Mouse (Mus musculus) right cerebral cortex, adult 18-20 months (tissue): ENCODE measurements around the gene Syt6.
"Not testable (repeated sequence)": the region's sequence is repeated elsewhere in the genome, so short reads cannot be mapped to it uniquely, and the experiment has no call there.

Experiments used
- DNase-seq: peaks from one replicate; pipeline ENCODE4 v3.0.0; 2022; ENCODE audit warnings: mixed read lengths

Gene Syt6

GRCm38 (mm10) chr3:103601561-103601960 lies 26.5 kb downstream of the Syt6 start:
- DNase-seq: no peak

GRCm38 (mm10) chr3:103606045-103606597 lies 31.1 kb downstream of the Syt6 start:
- peak; percentile 54 for DNase-seq

GRCm38 (mm10) chr3:103606660-103607595 lies 31.9 kb downstream of the Syt6 start:
- no peak for DNase-seq

- DNase-seq: no peak
Measured at GRCm38 (mm10) chr3:103610231-103610630, 35.2 kb downstream of the Syt6 start.

- DNase-seq: peak; percentile 67
Measured at GRCm38 (mm10) chr3:103612636-103613355, 37.8 kb downstream of the Syt6 start.

GRCm38 (mm10) chr3:103615621-103616020 lies 40.6 kb downstream of the Syt6 start:
- DNase-seq: no peak

GRCm38 (mm10) chr3:103616981-103617380 lies 42.0 kb downstream of the Syt6 start:
- no peak for DNase-seq

- no peak for DNase-seq
Measured at GRCm38 (mm10) chr3:103620101-103620500, 45.1 kb downstream of the Syt6 start.

- no peak for DNase-seq
Measured at GRCm38 (mm10) chr3:103623893-103624470, 49.0 kb downstream of the Syt6 start.

- DNase-seq: no peak
Measured at GRCm38 (mm10) chr3:103624591-103625051, 49.6 kb downstream of the Syt6 start.

GRCm38 (mm10) chr3:103625169-103625568 lies 50.1 kb downstream of the Syt6 start:
- DNase-seq: no peak

- no peak for DNase-seq
Measured at GRCm38 (mm10) chr3:103626481-103626880, 51.5 kb downstream of the Syt6 start.

- no peak for DNase-seq
Measured at GRCm38 (mm10) chr3:103627661-103628060, 52.6 kb downstream of the Syt6 start.

- no peak for DNase-seq
Measured at GRCm38 (mm10) chr3:103633124-103633523, 58.1 kb downstream of the Syt6 start.

GRCm38 (mm10) chr3:103633831-103634230 lies 58.8 kb downstream of the Syt6 start:
- no peak for DNase-seq

- no peak for DNase-seq
Measured at GRCm38 (mm10) chr3:103634256-103634655, 59.2 kb downstream of the Syt6 start.

GRCm38 (mm10) chr3:103637641-103638040 lies 62.6 kb downstream of the Syt6 start:
- DNase-seq: no peak

GRCm38 (mm10) chr3:103640226-103640803 lies 65.3 kb downstream of the Syt6 start:
- DNase-seq: no peak

GRCm38 (mm10) chr3:103641301-103641700 lies 66.3 kb downstream of the Syt6 start:
- no peak for DNase-seq

- DNase-seq: not testable (repeated sequence)
Measured at GRCm38 (mm10) chr3:103645968-103646367, 70.9 kb downstream of the Syt6 start, which contains the start of gene Atg4a-ps. TSS of gene Atg4a-ps (minus strand) at chr3:103646068.

GRCm38 (mm10) chr3:103647164-103647867 lies 72.3 kb downstream of the Syt6 start:
- DNase-seq: no peak

GRCm38 (mm10) chr3:103648486-103648885 lies 73.5 kb downstream of the Syt6 start:
- DNase-seq: no peak
